Mouse (Mus musculus): Measurements from ENCODE around the gene Gpr18. TPM values are rescaled to one million over a fixed set of nuclear protein-coding genes. Genes with fewer than 3 reads are reported as not detected.

Gene Gpr18
- 0.13 and 0.59 TPM in 2 replicates for polyA plus RNA-seq (2014; fragmentation: Nextera tagmentation; extraction: Ambion mirVana)

GRCm38 (mm10) chr14:121915621-121916020 lies at the start of gene Gpr18:
Gene Gpr18 (minus strand): TSS chr14:121915781.
- Histone ChIP-seq H3K36me3 (ENCODE audit: control insufficient read depth, insufficient read depth, low read length) (no peaks in the 10 kb centered on the region), H3K9me3 (ENCODE audit: control insufficient read depth, low read length) (no peaks in the 10 kb centered on the region), H3K4me2 (replicated peaks; ENCODE audit: low read depth, low read length) (no peak within 1 kb of the TSS), H3K4me1 (replicated peaks; ENCODE audit: control insufficient read depth, insufficient read depth, low read length) (no peaks in the 10 kb centered on the region), H3K27ac (ENCODE audit: low read depth, low read length) (no peak within 1 kb of the TSS), H3K27me3 (ENCODE audit: control insufficient read depth, insufficient read depth, low read length) (no peaks in the 10 kb centered on the region), H3K4me3 (ENCODE audit: low read depth, low read length) (no peak within 1 kb of the TSS), H3K9ac (ENCODE audit: low read depth, low read length) (no peak within 1 kb of the TSS)
- DNase-seq (ENCODE audit: low spot score), result no peak
- WGBS, result 87% methylated on average over 8 of the region's 8 CpGs
- no peak for ATAC-seq (ENCODE audit: low FRiP score)

- DNase-seq (ENCODE audit: low spot score) (no peak), ATAC-seq (ENCODE audit: low FRiP score) (no peak)
- Histone ChIP-seq H3K36me3 (ENCODE audit: control insufficient read depth, insufficient read depth, low read length) (no peaks in the 10 kb centered on the region), H3K9me3 (ENCODE audit: control insufficient read depth, low read length) (no peaks in the 10 kb centered on the region), H3K4me1 (replicated peaks; ENCODE audit: control insufficient read depth, insufficient read depth, low read length) (no peaks in the 10 kb centered on the region), H3K27ac (ENCODE audit: low read depth, low read length) (no peak within 1 kb of the TSS), H3K4me2 (replicated peaks; ENCODE audit: low read depth, low read length) (no peak within 1 kb of the TSS), H3K9ac (ENCODE audit: low read depth, low read length) (no peak within 1 kb of the TSS), H3K27me3 (ENCODE audit: control insufficient read depth, insufficient read depth, low read length) (no peaks in the 10 kb centered on the region), H3K4me3 (ENCODE audit: low read depth, low read length) (no peak within 1 kb of the TSS)
- 74% methylated on average over 6 of the region's 6 CpGs for WGBS
Observed at GRCm38 (mm10) chr14:121964990-121965389, 49.4 kb upstream of the Gpr18 start, which contains the start of gene Gpr183. Gene Gpr183 (minus strand): TSS chr14:121965195.

- Histone ChIP-seq H3K36me3 (ENCODE audit: control insufficient read depth, insufficient read depth, low read length) (no peaks in the 10 kb centered on the region), H3K4me3 (ENCODE audit: low read depth, low read length) (no peak overlapping the region), H3K27ac (ENCODE audit: low read depth, low read length) (no peak overlapping the region), H3K9ac (ENCODE audit: low read depth, low read length) (no peak overlapping the region), H3K4me1 (replicated peaks; ENCODE audit: control insufficient read depth, insufficient read depth, low read length) (no peaks in the 10 kb centered on the region), H3K27me3 (ENCODE audit: control insufficient read depth, insufficient read depth, low read length) (no peaks in the 10 kb centered on the region), H3K4me2 (replicated peaks; ENCODE audit: low read depth, low read length) (no peak overlapping the region), H3K9me3 (ENCODE audit: control insufficient read depth, low read length) (no peaks in the 10 kb centered on the region)
- DNase-seq (ENCODE audit: low spot score) (no peak), ATAC-seq (ENCODE audit: low FRiP score) (no peak)
- WGBS, result 78% methylated on average over 4 of the region's 4 CpGs
Observed at GRCm38 (mm10) chr14:121963942-121964335, 48.4 kb upstream of the Gpr18 start.

GRCm38 (mm10) chr14:121963251-121963941 lies 47.8 kb upstream of the Gpr18 start:
- Histone ChIP-seq H3K9ac (ENCODE audit: low read depth, low read length) (no peak overlapping the region), H3K36me3 (ENCODE audit: control insufficient read depth, insufficient read depth, low read length) (no peaks in the 10 kb centered on the region), H3K4me2 (replicated peaks; ENCODE audit: low read depth, low read length) (no peak overlapping the region), H3K4me1 (replicated peaks; ENCODE audit: control insufficient read depth, insufficient read depth, low read length) (no peaks in the 10 kb centered on the region), H3K4me3 (ENCODE audit: low read depth, low read length) (no peak overlapping the region), H3K27me3 (ENCODE audit: control insufficient read depth, insufficient read depth, low read length) (no peaks in the 10 kb centered on the region), H3K9me3 (ENCODE audit: control insufficient read depth, low read length) (no peaks in the 10 kb centered on the region), H3K27ac (ENCODE audit: low read depth, low read length) (no peak overlapping the region)
- DNase-seq (ENCODE audit: low spot score) (no peak), ATAC-seq (ENCODE audit: low FRiP score) (no peak)
- whole genome bisulfite sequencing, result 86% methylated on average over 9 of the region's 9 CpGs

GRCm38 (mm10) chr14:121962128-121962890 lies 46.7 kb upstream of the Gpr18 start:
- Histone ChIP-seq H3K27ac (ENCODE audit: low read depth, low read length) (no peak overlapping the region), H3K4me3 (ENCODE audit: low read depth, low read length) (no peak overlapping the region), H3K4me2 (replicated peaks; ENCODE audit: low read depth, low read length) (no peak overlapping the region), H3K9me3 (ENCODE audit: control insufficient read depth, low read length) (no peaks in the 10 kb centered on the region), H3K36me3 (ENCODE audit: control insufficient read depth, insufficient read depth, low read length) (no peaks in the 10 kb centered on the region), H3K4me1 (replicated peaks; ENCODE audit: control insufficient read depth, insufficient read depth, low read length) (no peaks in the 10 kb centered on the region), H3K27me3 (ENCODE audit: control insufficient read depth, insufficient read depth, low read length) (no peaks in the 10 kb centered on the region), H3K9ac (ENCODE audit: low read depth, low read length) (no peak overlapping the region)
- WGBS, result 74% methylated on average over 14 of the region's 14 CpGs
- DNase-seq (ENCODE audit: low spot score) (no peak), ATAC-seq (ENCODE audit: low FRiP score) (no peak)

GRCm38 (mm10) chr14:121961496-121962127 lies 46.0 kb upstream of the Gpr18 start:
- DNase-seq (ENCODE audit: low spot score), result no peak
- no peak overlapping the region for H3K9ac ChIP-seq (ENCODE audit: low read depth, low read length)
- H3K36me3 ChIP-seq (ENCODE audit: control insufficient read depth, insufficient read depth, low read length), result no peaks in the 10 kb centered on the region
- H3K4me3 ChIP-seq (ENCODE audit: low read depth, low read length), result no peak overlapping the region
- no peaks in the 10 kb centered on the region for H3K9me3 ChIP-seq (ENCODE audit: control insufficient read depth, low read length)
- H3K27me3 ChIP-seq (ENCODE audit: control insufficient read depth, insufficient read depth, low read length), result no peaks in the 10 kb centered on the region
- H3K4me2 ChIP-seq (replicated peaks; ENCODE audit: low read depth, low read length), result no peak overlapping the region
- 89% methylated on average over 12 of the region's 12 CpGs for WGBS
- H3K4me1 ChIP-seq (replicated peaks; ENCODE audit: control insufficient read depth, insufficient read depth, low read length), result no peaks in the 10 kb centered on the region
- no peak overlapping the region for H3K27ac ChIP-seq (ENCODE audit: low read depth, low read length)
- no peak for ATAC-seq (ENCODE audit: low FRiP score)

- WGBS, result 81% methylated on average over 6 of the region's 6 CpGs
- Histone ChIP-seq H3K9ac (ENCODE audit: low read depth, low read length) (no peak overlapping the region), H3K36me3 (ENCODE audit: control insufficient read depth, insufficient read depth, low read length) (no peaks in the 10 kb centered on the region), H3K4me1 (replicated peaks; ENCODE audit: control insufficient read depth, insufficient read depth, low read length) (no peaks in the 10 kb centered on the region), H3K27ac (ENCODE audit: low read depth, low read length) (no peak overlapping the region), H3K27me3 (ENCODE audit: control insufficient read depth, insufficient read depth, low read length) (no peaks in the 10 kb centered on the region), H3K4me2 (replicated peaks; ENCODE audit: low read depth, low read length) (no peak overlapping the region), H3K9me3 (ENCODE audit: control insufficient read depth, low read length) (no peaks in the 10 kb centered on the region), H3K4me3 (ENCODE audit: low read depth, low read length) (no peak overlapping the region)
- DNase-seq (ENCODE audit: low spot score) (no peak), ATAC-seq (ENCODE audit: low FRiP score) (no peak)
Observed at GRCm38 (mm10) chr14:121960997-121961396, 45.4 kb upstream of the Gpr18 start.

GRCm38 (mm10) chr14:121960531-121960930 lies 45.0 kb upstream of the Gpr18 start:
- no peak overlapping the region for H3K27ac ChIP-seq (ENCODE audit: low read depth, low read length)
- H3K4me1 ChIP-seq (replicated peaks; ENCODE audit: control insufficient read depth, insufficient read depth, low read length), result no peaks in the 10 kb centered on the region
- DNase-seq (ENCODE audit: low spot score), result no peak
- no peaks in the 10 kb centered on the region for H3K36me3 ChIP-seq (ENCODE audit: control insufficient read depth, insufficient read depth, low read length)
- no peak overlapping the region for H3K9ac ChIP-seq (ENCODE audit: low read depth, low read length)
- no peaks in the 10 kb centered on the region for H3K9me3 ChIP-seq (ENCODE audit: control insufficient read depth, low read length)
- no peak overlapping the region for H3K4me3 ChIP-seq (ENCODE audit: low read depth, low read length)
- ATAC-seq (ENCODE audit: low FRiP score), result no peak
- no peak overlapping the region for H3K4me2 ChIP-seq (replicated peaks; ENCODE audit: low read depth, low read length)
- WGBS, result 93% methylated on average over 2 of the region's 2 CpGs
- no peaks in the 10 kb centered on the region for H3K27me3 ChIP-seq (ENCODE audit: control insufficient read depth, insufficient read depth, low read length)
